Mouse (Mus musculus) fat pad, adult 2 months (tissue): ENCODE measurements around the gene Insc.

ENCODE experiments used
- DNase-seq: peaks from one replicate; pipeline ENCODE4 v3.0.0-alpha.2; 2011; ENCODE audit warnings: low read depth, low spot score; ENCODE audit errors: extremely low read depth

The Insc gene

GRCm38 (mm10) chr7:114896966-114897697, 153.6 kb downstream of the Insc start:
- DNase-seq: no peak
